Mouse (Mus musculus) forebrain, embryonic 10.5 days (tissue): ENCODE data around the gene Mpc1. TPM values are rescaled to one million over a fixed set of nuclear protein-coding genes. Genes with fewer than 3 reads are reported as not detected.
"Not testable (repeated sequence)": the region's sequence is repeated elsewhere in the genome, so short reads cannot be mapped to it uniquely, and the experiment has no call there.

Experiments used
- DNase-seq: peaks from one replicate; pipeline ENCODE4 v3.0.0-alpha.2; 2017; ENCODE audit warnings: low spot score; ENCODE audit errors: extremely low spot score
- H3K27ac ChIP-seq: fragments of 300-500 bp; sonication (generic); 2 replicates; pipeline ENCODE4 v1.5.1; 2016; ENCODE audit warnings: mild to moderate bottlenecking
- H3K27me3 ChIP-seq: fragments of 300-500 bp; sonication (generic); 2 replicates; pipeline ENCODE4 v1.6.1; 2016; ENCODE audit warnings: mild to moderate bottlenecking; ENCODE audit not compliant: poor library complexity, severe bottlenecking
- H3K36me3 ChIP-seq: fragments of 300-500 bp; sonication (generic); replicated peaks from 2 replicates; pipeline ENCODE4 v1.6.1; 2016; ENCODE audit warnings: mild to moderate bottlenecking, moderate library complexity
- H3K4me1 ChIP-seq: fragments of 300-500 bp; sonication (generic); 2 replicates; pipeline ENCODE4 v1.6.1; 2016
- H3K4me3 ChIP-seq: fragments of 300-500 bp; sonication (generic); 2 replicates; pipeline ENCODE4 v1.5.1; 2016; ENCODE audit warnings: mild to moderate bottlenecking, moderate library complexity
- H3K9me3 ChIP-seq: fragments of 300-500 bp; sonication (generic); 2 replicates; pipeline ENCODE4 v1.6.1; 2016; ENCODE audit warnings: mild to moderate bottlenecking, moderate library complexity
- WGBS: fragments of 180-500 bp; shearing (Covaris S2); methylation state at CpG from one replicate; pipeline ENCODE4 v1.1.7; 2016; 5-methylcytosine and 5-hydroxymethylcytosine counted together
- polyA plus RNA-seq: library from polyadenylated mRNA; unstranded; fragments of >200 nt; fragmentation: Nextera tagmentation; extraction: Ambion mirVana; gene quantifications from 2 replicates; pipeline ENCODE4 v1.2.1, GENCODE M21; 2016

Gene Mpc1
- polyA plus RNA-seq, 1 experiment from 2014 or later, result 71.1 TPM

DNA sequence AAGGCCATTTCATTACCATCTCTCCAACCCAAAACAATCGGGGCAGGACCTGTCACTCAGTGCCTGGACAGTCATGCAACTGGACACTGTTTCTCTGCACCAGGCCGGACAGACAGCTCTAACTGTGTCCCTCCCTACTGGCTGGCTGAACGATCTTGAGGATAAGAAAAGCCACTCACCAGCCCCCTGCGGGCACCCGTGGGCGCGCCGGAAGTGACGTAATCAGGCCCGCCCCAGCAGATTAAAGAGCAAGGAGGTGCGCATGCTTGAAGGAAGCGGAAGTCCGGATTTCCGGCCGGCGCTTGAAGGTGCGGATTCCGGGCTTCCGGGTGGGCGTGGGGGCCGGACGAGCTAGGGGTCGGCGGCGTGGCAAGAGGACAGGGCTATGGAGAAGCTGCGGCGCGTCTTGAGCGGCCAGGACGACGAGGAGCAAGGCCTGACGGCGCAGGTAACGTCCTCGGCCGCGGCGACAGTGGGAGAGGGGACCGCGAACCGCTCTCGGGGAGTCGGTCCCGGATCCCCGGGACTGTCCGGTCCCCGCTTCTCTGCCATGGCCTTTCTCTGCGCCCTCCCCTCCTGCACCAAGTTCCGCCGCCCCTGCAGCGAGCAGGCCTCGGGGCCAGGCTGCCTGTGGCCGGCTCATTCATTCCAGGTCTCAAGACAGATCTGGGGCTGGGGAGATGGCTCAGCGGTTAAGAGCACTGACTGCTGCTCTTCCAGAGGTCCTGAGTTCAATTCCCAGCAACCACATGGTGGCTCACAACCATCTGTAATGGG is 28.3 kb downstream of the Mpc1 start, which contains the start of gene Sft2d1:
Gene Sft2d1 (plus strand): TSS at position 265 of the 777 bp plus-strand sequence.
- Histone ChIP-seq H3K9me3 (no peaks in the 10 kb centered on the region), H3K4me1 (peaks cover 23% of the 10 kb centered on the region), H3K4me3 (peak within 1 kb of the TSS; percentile 94), H3K27me3 (no peaks in the 10 kb centered on the region), H3K27ac (peak within 1 kb of the TSS; percentile 80), H3K36me3 (no peaks in the 10 kb centered on the region)
- DNase-seq, result peak; percentile 96
- WGBS, result 1% methylated on average over 47 of the region's 54 CpGs

DNA sequence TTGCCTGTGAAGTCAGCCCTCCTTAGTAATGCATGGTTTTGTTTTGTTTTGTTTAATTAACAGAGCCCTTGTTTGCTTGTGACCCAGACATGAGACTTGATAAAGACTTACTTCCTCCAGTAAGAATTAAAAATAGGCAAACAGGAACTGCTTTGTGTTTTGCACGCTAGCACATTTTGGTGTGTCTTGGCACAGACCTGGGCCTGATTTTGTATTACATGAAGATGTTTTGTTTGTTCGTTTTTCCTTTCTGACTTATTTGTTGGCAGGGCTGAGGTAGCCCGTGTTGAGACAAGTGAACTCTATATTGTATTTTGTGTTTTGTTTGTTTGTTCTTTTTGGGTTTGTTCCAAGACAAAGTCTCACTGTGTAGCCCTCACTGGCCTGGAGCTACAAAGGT is 29.0 kb downstream of the Mpc1 start:
- Histone ChIP-seq H3K4me3 (peak overlapping the region; percentile 94), H3K27ac (no peak overlapping the region), H3K9me3 (no peaks in the 10 kb centered on the region), H3K27me3 (no peaks in the 10 kb centered on the region), H3K4me1 (peaks cover 23% of the 10 kb centered on the region), H3K36me3 (no peaks in the 10 kb centered on the region)
- DNase-seq, result no peak
- 46% methylated on average over 3 of the region's 3 CpGs for WGBS

DNA sequence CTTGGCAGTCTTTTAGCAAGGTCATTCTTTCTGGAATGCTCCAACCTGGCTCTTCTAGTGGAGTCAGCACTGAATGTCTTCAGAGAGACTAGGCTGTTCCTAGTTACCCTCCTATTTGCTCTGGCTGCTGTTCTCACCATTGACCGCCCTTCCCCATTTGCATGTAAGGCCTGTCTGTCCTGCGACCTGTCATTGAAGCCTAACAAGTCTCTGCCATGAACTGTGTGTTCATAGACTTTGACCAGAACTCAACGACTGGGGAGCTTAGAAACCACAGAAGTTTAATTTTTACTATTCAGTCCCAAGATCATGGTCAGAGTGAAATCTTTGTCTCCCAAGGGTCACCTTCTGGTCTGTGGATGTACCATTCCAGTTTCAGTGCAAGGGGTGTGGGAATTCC is 31.3 kb downstream of the Mpc1 start:
- no peak for DNase-seq
- Histone ChIP-seq H3K36me3 (no peaks in the 10 kb centered on the region), H3K9me3 (no peaks in the 10 kb centered on the region), H3K27me3 (no peaks in the 10 kb centered on the region), H3K4me3 (no peak overlapping the region), H3K4me1 (peaks cover 23% of the 10 kb centered on the region), H3K27ac (no peak overlapping the region)
- 94% methylated on average over 3 of the region's 3 CpGs for WGBS

DNA sequence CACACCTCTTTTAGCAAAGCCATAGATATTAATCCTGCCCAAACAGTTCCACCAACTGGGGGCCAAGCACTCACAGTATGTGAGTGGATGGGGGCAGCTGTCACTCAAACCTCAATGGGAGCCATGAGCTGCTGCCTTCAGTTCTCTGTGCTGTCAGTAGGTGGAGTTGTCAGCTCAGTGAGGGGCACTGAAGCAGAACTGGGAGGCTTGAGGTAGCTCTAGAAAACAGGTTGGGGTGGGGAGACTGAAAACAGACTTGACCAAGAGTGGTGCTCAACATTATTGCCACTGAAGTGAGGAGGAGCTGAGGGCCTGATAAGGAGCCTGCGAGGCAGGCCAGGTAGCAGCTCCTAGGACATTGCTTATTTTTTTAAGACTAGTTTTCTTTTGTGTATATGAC is 33.5 kb downstream of the Mpc1 start:
- no peak for DNase-seq
- WGBS, result 92% methylated on average over 1 of the region's 1 CpGs
- H3K4me1 ChIP-seq, result peaks cover 16% of the 10 kb centered on the region
- no peaks in the 10 kb centered on the region for H3K9me3 ChIP-seq
- no peaks in the 10 kb centered on the region for H3K27me3 ChIP-seq
- H3K27ac ChIP-seq, result no peak overlapping the region
- H3K4me3 ChIP-seq, result no peak overlapping the region
- H3K36me3 ChIP-seq, result no peaks in the 10 kb centered on the region

DNA sequence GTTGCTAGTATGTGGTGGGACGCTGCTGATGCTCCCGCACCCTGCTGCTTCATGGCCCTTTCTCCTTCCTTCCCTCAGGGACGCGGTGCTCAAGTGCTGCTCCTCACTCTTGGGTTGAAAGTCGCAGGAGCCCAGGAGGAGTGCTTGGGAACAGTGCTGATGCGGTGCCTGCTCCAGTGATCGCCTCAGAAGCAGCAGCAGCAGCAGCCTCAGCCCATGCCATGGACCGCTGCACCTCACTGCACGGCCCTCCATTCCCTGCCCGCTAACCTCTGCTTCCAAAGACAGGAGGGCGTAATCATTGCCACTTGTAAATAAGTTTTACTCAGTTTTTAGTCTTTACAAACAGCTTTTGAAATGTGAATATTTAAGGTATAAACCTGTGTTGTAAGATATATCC is 44.2 kb downstream of the Mpc1 start:
- peaks cover 28% of the 10 kb centered on the region for H3K36me3 ChIP-seq
- not testable (repeated sequence) for DNase-seq, H3K9me3 ChIP-seq, H3K27ac ChIP-seq, H3K4me1 ChIP-seq, H3K4me3 ChIP-seq, H3K27me3 ChIP-seq
- whole genome bisulfite sequencing, result 85% methylated on average over 11 of the region's 11 CpGs

DNA sequence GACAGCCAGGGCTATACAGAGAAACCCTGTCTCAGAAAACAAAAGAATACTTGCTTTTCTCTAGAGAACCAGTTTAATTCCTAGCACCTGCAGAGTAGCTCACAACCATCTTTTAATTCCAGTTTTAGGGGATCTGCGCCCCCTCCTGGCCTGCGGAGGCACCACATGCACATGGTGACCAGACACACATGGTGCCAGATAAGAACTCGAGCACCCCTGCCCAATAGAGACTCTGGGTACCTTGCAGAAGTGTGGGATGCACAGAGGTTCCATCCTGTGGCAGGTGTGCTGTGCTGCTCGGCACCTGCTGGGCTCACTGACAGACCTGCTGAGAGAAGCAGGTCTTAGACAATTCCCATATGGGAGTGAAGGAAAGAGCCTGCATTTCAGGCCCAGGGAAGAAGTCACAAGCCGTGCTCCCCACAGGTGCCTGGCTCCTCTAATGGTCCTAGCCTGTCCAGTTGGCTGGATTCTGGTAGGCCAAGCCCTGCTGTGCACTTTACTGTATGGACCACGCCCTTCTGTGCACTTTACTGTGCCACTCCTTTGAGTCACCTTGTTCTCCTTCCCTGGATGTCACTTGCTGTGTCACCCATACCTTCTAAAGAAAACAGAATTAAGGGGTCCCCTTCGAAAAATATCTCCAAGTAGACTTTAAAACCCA is 45.9 kb downstream of the Mpc1 start:
- Histone ChIP-seq H3K9me3 (no peaks in the 10 kb centered on the region), H3K27me3 (no peaks in the 10 kb centered on the region), H3K4me1 (no peaks in the 10 kb centered on the region), H3K27ac (no peak overlapping the region), H3K4me3 (no peak overlapping the region), H3K36me3 (peaks cover 23% of the 10 kb centered on the region)
- no peak for DNase-seq
- WGBS, result 64% methylated on average over 7 of the region's 7 CpGs

DNA sequence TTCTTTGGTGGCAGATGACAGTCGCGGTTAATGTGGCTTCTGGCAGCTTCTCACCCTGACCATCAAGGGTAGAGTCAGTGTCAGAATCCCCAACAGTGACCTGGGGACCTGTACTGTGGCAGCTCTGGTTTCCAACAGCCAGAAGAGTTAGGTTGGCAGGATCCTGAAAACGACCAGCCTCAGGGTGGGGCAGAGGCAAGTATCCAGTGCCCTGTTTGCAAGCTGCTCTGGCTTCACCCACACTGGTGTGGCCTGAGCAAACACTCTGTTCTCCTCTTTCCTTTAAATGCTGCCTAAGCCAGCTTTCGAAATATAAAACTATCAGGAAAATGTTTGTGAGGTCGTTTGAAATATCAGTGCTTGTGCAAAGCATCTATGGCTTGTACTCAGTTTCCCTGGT is 47.9 kb downstream of the Mpc1 start:
- DNase-seq, result no peak
- no peaks in the 10 kb centered on the region for H3K4me1 ChIP-seq
- no peaks in the 10 kb centered on the region for H3K9me3 ChIP-seq
- H3K4me3 ChIP-seq, result no peak overlapping the region
- no peak overlapping the region for H3K27ac ChIP-seq
- H3K27me3 ChIP-seq, result no peaks in the 10 kb centered on the region
- 85% methylated on average over 5 of the region's 5 CpGs for WGBS
- peaks cover 19% of the 10 kb centered on the region for H3K36me3 ChIP-seq

DNA sequence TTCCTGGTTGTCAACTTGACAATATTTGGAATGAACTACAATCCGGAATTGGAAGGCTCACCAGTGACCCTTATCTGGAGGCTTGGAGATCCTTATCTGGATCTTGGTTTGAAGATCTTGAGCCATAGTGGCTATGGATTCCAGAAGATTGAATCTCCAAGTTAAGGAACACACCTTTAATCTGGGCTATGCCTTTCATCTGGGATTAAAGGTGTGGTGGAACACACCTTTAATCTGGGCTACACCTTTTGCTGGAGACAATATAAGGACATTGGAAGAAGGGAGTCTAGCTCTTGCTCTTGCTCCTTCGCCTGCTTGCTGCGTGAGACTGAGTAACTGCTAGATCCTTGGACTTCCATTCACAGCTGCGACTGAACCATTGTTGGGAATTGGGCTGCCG is 54.5 kb downstream of the Mpc1 start, which contains the start of gene Prr18:
Gene Prr18 (plus strand): TSS at position 301 of the 400 bp plus-strand sequence.
- not testable (repeated sequence) for H3K9me3 ChIP-seq
- H3K27me3 ChIP-seq, result peaks cover 40% of the 10 kb centered on the region
- WGBS, result 100% methylated on average over 1 of the region's 5 CpGs

DNA sequence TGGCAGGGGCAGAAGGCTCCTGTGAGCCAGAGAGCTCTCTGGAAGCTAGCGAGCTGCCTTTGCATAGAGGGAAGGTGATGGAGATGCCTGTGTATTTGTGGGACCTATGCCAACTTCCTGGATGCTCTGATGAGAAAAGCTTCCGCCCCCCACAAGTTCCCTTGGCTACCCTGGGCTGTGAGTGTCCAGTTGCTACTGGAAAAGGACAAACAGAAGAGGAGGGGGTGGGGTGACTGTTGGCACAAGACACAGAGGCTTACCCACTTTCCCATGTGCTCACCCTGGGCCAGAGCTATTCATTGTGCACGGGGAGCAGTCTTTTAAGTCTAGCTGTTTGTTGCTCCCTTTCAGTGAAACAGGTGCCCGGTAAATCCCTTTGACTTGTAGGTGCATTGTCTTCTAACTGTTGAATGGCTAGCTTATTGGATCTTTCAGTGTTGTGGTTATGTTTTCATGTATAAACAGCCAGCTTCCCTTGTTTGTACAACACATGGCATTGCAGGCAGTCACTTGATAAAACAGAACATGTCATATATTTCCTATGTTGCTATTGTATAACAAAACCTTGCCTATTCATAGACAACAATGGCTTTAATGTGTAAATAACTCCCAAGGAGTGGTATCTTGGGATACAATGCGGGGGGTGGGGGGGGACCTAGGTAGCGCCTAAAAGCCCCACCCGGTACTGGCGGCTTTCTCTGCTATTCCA is 57.1 kb downstream of the Mpc1 start:
- no peak overlapping the region for H3K27ac ChIP-seq
- H3K36me3 ChIP-seq, result no peaks in the 10 kb centered on the region
- peak overlapping the region; percentile 64 for H3K4me3 ChIP-seq
- 17% methylated on average over 8 of the region's 8 CpGs for WGBS
- no peak for DNase-seq
- H3K4me1 ChIP-seq, result peaks cover 25% of the 10 kb centered on the region
- H3K27me3 ChIP-seq, result peaks cover 66% of the 10 kb centered on the region
- H3K9me3 ChIP-seq, result no peaks in the 10 kb centered on the region

More for the DNA sequence above, 54.5 kb downstream of the Mpc1 start, which contains the start of gene Prr18:
- H3K4me1 ChIP-seq, result peaks cover 25% of the 10 kb centered on the region
- H3K27ac ChIP-seq, H3K36me3 ChIP-seq, H3K4me3 ChIP-seq, DNase-seq: not testable (repeated sequence)

DNA sequence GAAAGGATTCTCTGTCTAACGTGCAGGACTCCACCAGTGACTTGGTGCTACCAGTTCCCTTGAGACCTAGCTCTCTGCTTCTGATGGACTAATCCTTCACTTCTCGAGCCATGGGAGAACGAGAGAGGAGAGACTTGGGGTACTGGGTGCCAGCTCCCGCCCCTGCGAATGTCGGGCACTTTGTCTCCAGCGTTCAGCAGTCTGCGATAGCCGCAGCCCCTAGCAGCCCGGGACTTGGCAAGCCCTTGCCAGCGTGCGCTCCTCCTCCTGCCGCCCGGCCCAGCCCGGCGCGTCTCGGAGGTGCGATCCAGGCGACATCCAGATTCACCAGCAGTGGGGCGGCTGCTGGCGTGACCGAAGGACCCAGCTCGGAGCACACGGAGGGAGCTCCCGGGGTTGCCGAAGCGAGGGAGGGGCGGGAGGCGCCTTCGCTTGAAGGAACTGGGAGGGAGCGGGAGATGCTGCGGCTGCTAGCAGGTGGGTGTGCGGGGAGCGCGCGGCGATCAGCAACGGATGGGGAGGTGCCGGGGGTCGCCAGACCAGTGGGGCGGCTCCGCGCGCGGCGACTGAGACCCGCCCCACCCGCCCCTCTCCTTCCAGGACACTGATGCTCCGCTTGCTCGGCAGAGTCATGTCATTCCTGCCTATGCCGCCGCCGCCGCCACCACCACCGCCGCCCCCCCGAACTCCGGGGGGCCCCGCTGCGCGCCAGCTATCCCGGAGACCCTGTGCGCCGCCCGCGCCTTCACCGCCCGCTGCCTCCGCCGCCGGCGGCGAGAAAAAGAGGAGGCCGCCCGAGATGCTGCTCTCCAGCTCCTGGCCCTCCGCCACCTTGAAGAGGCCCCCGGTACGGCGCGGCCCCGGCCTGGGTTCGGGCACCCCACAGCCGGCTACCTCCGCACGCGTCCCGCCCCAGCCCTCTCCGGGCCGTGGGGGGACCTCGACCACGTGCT is 58.0 kb downstream of the Mpc1 start:
- under 1% methylated on average over 70 of the region's 92 CpGs for WGBS
- Histone ChIP-seq H3K4me3 (peak overlapping the region; percentile 64), H3K4me1 (peaks cover 25% of the 10 kb centered on the region), H3K27me3 (peaks cover 66% of the 10 kb centered on the region), H3K27ac (peak overlapping the region; percentile 81), H3K9me3 (no peaks in the 10 kb centered on the region), H3K36me3 (no peaks in the 10 kb centered on the region)
- peak; percentile 37 for DNase-seq

DNA sequence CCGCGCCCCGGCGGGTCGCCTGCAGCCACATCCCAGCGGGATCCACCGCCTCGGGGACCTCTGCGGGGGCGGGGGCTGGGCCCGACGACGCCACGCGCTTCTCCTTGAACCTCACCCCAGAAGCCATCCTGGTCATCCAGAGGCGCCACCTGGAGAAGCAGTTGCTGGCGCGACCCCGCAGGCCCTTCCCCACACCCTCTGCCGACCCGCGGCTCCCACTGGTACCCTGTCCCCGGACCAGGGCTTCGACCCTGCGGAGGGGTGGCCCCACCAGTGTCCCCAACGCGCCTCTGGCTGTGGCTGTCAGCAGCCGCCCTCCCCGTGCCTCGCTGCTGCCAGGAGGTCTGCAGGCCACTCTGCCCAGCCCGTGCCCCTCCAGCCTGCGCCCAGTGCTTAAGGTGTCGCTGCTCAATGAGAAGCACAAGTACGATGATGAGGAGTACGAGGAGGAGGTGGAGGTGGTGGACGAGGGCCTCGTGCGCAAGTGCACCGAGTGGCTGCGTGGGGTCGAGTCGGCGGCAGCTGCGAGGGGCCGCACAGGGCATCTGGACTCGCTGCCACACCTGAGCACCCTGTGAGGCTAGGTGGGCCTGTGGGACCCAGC is 58.8 kb downstream of the Mpc1 start:
- Histone ChIP-seq H3K27ac (peak overlapping the region; percentile 81), H3K27me3 (peaks cover 66% of the 10 kb centered on the region), H3K4me1 (peaks cover 25% of the 10 kb centered on the region), H3K4me3 (peak overlapping the region; percentile 64), H3K9me3 (no peaks in the 10 kb centered on the region), H3K36me3 (no peaks in the 10 kb centered on the region)
- peak; percentile 38 for DNase-seq
- 10% methylated on average over 46 of the region's 46 CpGs for WGBS

DNA sequence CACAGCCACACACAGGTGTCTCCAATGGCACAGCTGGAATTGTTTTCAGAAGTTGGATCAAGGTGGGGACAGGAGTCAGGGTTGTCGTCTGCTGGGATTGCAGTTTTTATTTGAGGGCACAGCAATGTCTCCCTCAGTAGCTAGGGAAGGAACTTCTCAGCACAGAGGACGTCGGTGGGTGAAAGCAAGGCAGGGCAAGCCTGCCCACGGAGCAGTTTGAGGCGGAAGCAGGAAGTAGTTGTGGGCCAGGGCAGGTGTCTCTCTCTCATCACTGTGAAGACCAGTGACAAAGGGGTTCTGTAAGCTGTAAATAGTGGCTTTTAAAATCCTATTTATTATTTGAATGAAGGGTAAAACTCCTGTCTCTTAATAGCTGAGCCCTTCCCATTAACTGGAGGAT is 60.0 kb downstream of the Mpc1 start:
- Histone ChIP-seq H3K9me3 (no peaks in the 10 kb centered on the region), H3K27me3 (peaks cover 66% of the 10 kb centered on the region), H3K27ac (no peak overlapping the region), H3K4me3 (no peak overlapping the region), H3K36me3 (no peaks in the 10 kb centered on the region), H3K4me1 (peaks cover 25% of the 10 kb centered on the region)
- DNase-seq, result no peak
- WGBS, result 43% methylated on average over 5 of the region's 5 CpGs
